Mouse (Mus musculus) liver, embryonic 16.5 days (tissue): ENCODE data around the gene Ski. TPM values are rescaled to one million over a fixed set of nuclear protein-coding genes. Genes with fewer than 3 reads are reported as not detected.
A peak's percentile ranks its signal among the peaks of the same experiment; 100 is the strongest.
"Not testable (repeated sequence)": the region's sequence is repeated elsewhere in the genome, so short reads cannot be mapped to it uniquely, and the experiment has no call there.

Source experiments
- ATAC-seq: fragments of 200-750 bp; cut with Nextera tagmentation; 2 replicates; pipeline ENCODE4 v1.8.0; 2017; ENCODE audit warnings: low read depth, mild to moderate bottlenecking, moderate number of reproducible peaks, moderate library complexity
- H3K27ac ChIP-seq: fragments of 300-500 bp; sonication (generic); 2 replicates; pipeline ENCODE4 v1.5.1; 2014; ENCODE audit warnings: mild to moderate bottlenecking, low read length
- H3K27me3 ChIP-seq: fragments of 300-500 bp; sonication (generic); 2 replicates; pipeline ENCODE4 v1.6.1; 2014; ENCODE audit warnings: low read depth, low read length, mixed read lengths; ENCODE audit not compliant: control insufficient read depth, insufficient read depth
- H3K36me3 ChIP-seq: fragments of 300-500 bp; sonication (generic); 2 replicates; pipeline ENCODE4 v1.6.1; 2014; ENCODE audit warnings: mild to moderate bottlenecking; ENCODE audit not compliant: control insufficient read depth, insufficient read depth
- H3K4me1 ChIP-seq: fragments of 300-500 bp; sonication (generic); 2 replicates; pipeline ENCODE4 v1.6.1; 2014; ENCODE audit warnings: low read depth, low read length, mixed read lengths; ENCODE audit not compliant: control insufficient read depth
- H3K4me2 ChIP-seq: fragments of 300-500 bp; sonication (generic); 2 replicates; pipeline ENCODE4 v1.6.1; 2014; ENCODE audit warnings: low read depth, low read length, mixed read lengths
- H3K4me3 ChIP-seq: fragments of 300-500 bp; sonication (generic); 2 replicates; pipeline ENCODE4 v1.5.1; 2014; ENCODE audit warnings: low read depth, mild to moderate bottlenecking, low read length
- H3K9ac ChIP-seq: fragments of 300-500 bp; sonication (generic); 2 replicates; pipeline ENCODE4 v1.6.1; 2014; ENCODE audit warnings: low read depth, low read length
- H3K9me3 ChIP-seq: fragments of 300-500 bp; sonication (generic); replicated peaks from 2 replicates; pipeline ENCODE4 v1.6.1; 2016; ENCODE audit warnings: low read length; ENCODE audit not compliant: control insufficient read depth
- WGBS: fragments of 180-500 bp; shearing (Covaris S2); extraction: QIAGEN DNeasy Blood & Tissue Kit; methylation state at CpG from one replicate; pipeline ENCODE4 v1.1.7; 2014; ENCODE audit not compliant: insufficient replicate concordance; 5-methylcytosine and 5-hydroxymethylcytosine counted together
- polyA plus RNA-seq: library from polyadenylated mRNA; unstranded; fragments of >200 nt; fragmentation: Nextera tagmentation; extraction: Ambion mirVana; gene quantifications from 2 replicates; pipeline ENCODE4 v1.2.1, GENCODE M21; 2015

Ski gene
- polyA plus RNA-seq, 1 experiment from 2014 or later, result 2.5 TPM

GRCm38 (mm10) chr4:155249648-155250351 lies 27.4 kb upstream of the Ski start, which contains the start of gene Faap20:
Faap20 (plus strand) TSS chr4:155249802.
- Histone ChIP-seq H3K9ac (peak within 1 kb of the TSS; percentile 62), H3K36me3 (no peaks in the 10 kb centered on the region), H3K4me2 (peak within 1 kb of the TSS; percentile 87), H3K27me3 (no peaks in the 10 kb centered on the region), H3K9me3 (no peaks in the 10 kb centered on the region), H3K4me3 (peak within 1 kb of the TSS; percentile 63), H3K27ac (peak within 1 kb of the TSS; percentile 87), H3K4me1 (peaks cover 11% of the 10 kb centered on the region; the same call in 1 of the 2 replicates)
- peak; percentile 79 for ATAC-seq
- under 1% methylated on average over 47 of the region's 58 CpGs for WGBS

DNA sequence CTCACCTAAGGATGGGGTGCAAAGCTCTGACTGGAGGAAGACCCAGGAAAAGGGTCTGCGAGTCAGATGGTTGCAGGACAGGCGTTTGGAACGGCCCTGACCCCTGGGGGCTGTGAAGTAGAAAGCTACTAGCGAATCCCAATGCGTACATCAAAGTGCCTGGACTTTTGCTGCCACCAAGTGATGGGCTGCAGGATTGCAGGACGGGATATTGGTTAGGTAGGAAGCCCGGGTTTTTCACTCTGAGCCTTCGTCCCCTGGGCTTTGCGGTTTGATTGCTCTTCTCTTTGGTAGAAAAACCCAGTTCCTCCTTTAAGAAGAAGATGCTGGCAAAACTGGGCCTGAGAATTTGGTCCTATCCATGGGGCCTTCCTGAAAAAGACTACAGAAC lies 26.9 kb upstream of the Ski start:
- 0% methylated on average over 9 of the region's 9 CpGs for WGBS
- no peaks in the 10 kb centered on the region for H3K27me3 ChIP-seq
- H3K4me3 ChIP-seq, result peak overlapping the region; percentile 63
- H3K4me1 ChIP-seq, result peaks cover 11% of the 10 kb centered on the region; the same call in 1 of the 2 replicates
- peak; percentile 64 for ATAC-seq
- peak overlapping the region; percentile 87 for H3K27ac ChIP-seq
- peak overlapping the region; percentile 62 for H3K9ac ChIP-seq
- no peaks in the 10 kb centered on the region for H3K36me3 ChIP-seq
- H3K4me2 ChIP-seq, result peak overlapping the region; percentile 87
- H3K9me3 ChIP-seq, result no peaks in the 10 kb centered on the region

DNA sequence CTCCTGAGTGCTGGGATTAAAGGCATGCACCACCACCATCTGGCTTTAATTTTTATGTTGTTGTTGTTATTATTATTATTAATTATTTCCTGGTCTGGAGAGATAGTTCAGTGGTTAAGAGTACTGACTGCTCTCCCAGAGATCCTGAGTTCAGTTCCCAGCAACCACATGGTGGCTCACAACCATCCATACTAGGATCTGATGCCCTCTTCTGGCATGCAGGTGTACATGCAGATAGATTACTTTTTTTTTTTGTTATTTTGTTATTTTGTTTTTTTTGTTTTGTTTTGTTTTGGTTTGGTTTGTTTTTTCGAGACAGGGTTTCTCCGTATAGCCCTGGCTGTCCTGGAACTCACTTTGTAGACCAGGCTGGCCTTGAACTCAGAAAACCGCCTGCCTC lies 25.7 kb upstream of the Ski start:
- not testable (repeated sequence) for H3K4me3 ChIP-seq, H3K36me3 ChIP-seq, H3K27ac ChIP-seq, ATAC-seq, H3K9ac ChIP-seq, H3K27me3 ChIP-seq, H3K9me3 ChIP-seq, H3K4me2 ChIP-seq
- WGBS, result 67% methylated on average over 3 of the region's 3 CpGs
- H3K4me1 ChIP-seq, result peaks cover 11% of the 10 kb centered on the region; the same call in 1 of the 2 replicates

DNA sequence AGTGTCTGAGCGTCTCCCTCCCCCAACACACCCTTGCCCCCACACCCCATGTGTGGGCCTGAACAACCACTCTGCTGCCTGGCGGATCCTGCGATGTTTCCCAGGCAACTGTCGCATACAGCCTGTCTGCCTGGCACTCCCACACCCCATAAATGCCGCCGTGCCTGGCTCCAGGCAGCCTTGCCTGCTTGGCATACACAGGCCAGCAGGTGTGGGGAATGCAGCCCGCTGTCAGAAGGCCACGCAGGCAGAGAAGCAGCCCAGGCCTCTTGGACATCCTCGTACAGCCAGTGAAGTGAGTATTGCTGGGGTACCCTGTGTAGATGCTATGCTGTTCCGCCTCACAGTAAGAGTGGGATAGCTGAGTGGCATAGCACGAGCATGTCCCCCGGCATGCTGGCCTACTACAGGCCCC lies 24.3 kb upstream of the Ski start:
- H3K9ac ChIP-seq, result no peak overlapping the region
- WGBS, result 74% methylated on average over 12 of the region's 12 CpGs
- no peak for ATAC-seq
- peaks cover 11% of the 10 kb centered on the region; the same call in 1 of the 2 replicates for H3K4me1 ChIP-seq
- H3K27ac ChIP-seq, result no peak overlapping the region
- H3K27me3 ChIP-seq, result no peaks in the 10 kb centered on the region
- H3K36me3 ChIP-seq, result no peaks in the 10 kb centered on the region
- no peaks in the 10 kb centered on the region for H3K9me3 ChIP-seq
- H3K4me3 ChIP-seq, result no peak overlapping the region
- no peak overlapping the region for H3K4me2 ChIP-seq

DNA sequence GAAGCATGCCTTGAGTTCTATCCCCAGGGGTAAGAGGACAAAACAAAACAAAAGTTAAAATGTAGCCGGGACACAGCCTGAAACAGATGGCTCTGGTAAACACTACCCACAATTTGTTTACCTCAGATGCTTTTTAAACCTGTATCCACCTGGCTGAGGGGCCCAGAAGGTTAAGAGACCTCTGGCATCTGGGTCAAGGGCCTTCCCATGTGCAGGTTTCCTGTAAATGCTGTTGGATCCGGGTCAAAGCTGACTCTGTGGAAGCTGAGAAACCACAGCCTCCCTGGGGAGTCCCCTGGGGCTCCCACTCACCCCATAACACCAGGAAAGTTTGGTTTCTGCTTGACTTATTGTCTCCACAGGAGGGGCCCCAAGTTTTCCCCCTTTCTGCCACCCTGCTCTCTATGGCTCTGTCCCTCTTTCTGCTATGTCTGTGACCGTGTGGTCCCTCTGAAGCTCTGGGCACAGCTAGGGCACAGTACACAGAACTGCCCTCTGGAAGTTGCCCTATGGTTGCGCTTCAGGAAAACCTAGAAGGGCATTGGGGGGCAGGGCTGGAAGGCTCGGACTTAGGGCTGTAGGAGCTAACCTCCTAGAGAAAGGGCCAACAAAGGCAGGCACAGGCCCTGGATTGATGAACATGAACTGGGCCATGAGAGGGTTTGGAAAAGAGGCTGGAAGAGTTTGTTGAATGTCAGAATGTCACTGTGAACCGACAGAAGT lies 23.5 kb upstream of the Ski start:
- H3K9ac ChIP-seq, result no peak overlapping the region
- WGBS, result 44% methylated on average over 6 of the region's 6 CpGs
- H3K4me3 ChIP-seq, result no peak overlapping the region
- H3K27me3 ChIP-seq, result no peaks in the 10 kb centered on the region
- no peaks in the 10 kb centered on the region for H3K9me3 ChIP-seq
- H3K27ac ChIP-seq, result no peak overlapping the region
- H3K4me2 ChIP-seq, result no peak overlapping the region
- ATAC-seq, result 0 out of 2 replicates have a peak, but pooled peaks have one; percentile 3
- H3K4me1 ChIP-seq, result peaks cover 11% of the 10 kb centered on the region; the same call in 1 of the 2 replicates
- H3K36me3 ChIP-seq, result no peaks in the 10 kb centered on the region

DNA sequence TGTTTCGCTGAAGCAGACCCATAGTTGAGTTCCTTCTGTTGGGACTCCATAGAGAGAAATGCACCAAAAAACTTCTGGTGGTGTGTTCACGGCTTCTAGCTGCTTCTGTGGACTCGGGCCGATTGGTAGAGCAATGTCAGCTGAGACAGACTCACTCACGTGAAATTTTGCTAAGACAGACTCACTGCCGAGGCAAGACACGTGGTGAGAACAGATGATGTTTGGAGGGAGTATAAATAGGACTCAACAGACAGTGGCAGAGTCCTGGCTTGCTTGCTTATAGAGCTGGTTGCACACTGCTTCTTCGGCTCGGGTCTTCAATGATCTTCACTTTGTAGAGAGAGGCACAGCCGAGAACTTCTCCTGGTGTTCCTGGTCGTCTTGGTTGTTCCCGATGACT lies 20.8 kb upstream of the Ski start:
- WGBS, result 64% methylated on average over 12 of the region's 12 CpGs
- H3K9me3 ChIP-seq, result no peaks in the 10 kb centered on the region
- no peaks in the 10 kb centered on the region for H3K27me3 ChIP-seq
- ATAC-seq, result no peak
- H3K4me2 ChIP-seq, result no peak overlapping the region
- H3K36me3 ChIP-seq, result no peaks in the 10 kb centered on the region
- no peak overlapping the region for H3K27ac ChIP-seq
- no peak overlapping the region for H3K4me3 ChIP-seq
- H3K9ac ChIP-seq, result no peak overlapping the region
- peaks cover 5% of the 10 kb centered on the region; the same call in 1 of the 2 replicates for H3K4me1 ChIP-seq

DNA sequence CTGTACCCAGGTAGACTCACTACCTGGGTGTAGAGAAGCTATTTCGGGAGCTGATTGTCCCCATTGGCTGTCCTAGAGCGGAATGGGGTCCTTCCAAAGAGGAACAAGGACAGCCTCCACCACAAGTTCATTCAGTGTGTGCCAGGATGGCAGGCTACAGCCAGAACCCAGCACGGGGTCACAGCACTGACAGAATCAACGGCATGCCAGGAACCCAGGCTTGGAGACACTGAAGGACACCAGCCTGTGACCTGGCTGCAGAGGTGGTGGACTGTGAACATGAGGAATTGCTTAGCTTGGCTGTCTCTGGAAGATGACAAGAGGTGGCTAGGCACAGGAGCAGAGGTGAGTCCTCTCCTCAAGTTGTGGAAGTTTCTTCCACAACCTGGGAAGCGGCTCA lies 19.9 kb upstream of the Ski start:
- Histone ChIP-seq H3K4me1 (peaks cover 8% of the 10 kb centered on the region), H3K9ac (no peak overlapping the region), H3K36me3 (no peaks in the 10 kb centered on the region), H3K27ac (no peak overlapping the region), H3K4me2 (no peak overlapping the region), H3K4me3 (no peak overlapping the region), H3K9me3 (no peaks in the 10 kb centered on the region), H3K27me3 (no peaks in the 10 kb centered on the region)
- 65% methylated on average over 5 of the region's 5 CpGs for whole genome bisulfite sequencing
- ATAC-seq, result no peak

- Histone ChIP-seq H3K36me3 (no peaks in the 10 kb centered on the region), H3K4me1 (peaks cover 8% of the 10 kb centered on the region), H3K4me3 (no peak overlapping the region), H3K4me2 (no peak overlapping the region), H3K9me3 (no peaks in the 10 kb centered on the region), H3K9ac (no peak overlapping the region), H3K27ac (no peak overlapping the region), H3K27me3 (no peaks in the 10 kb centered on the region)
- WGBS, result 60% methylated on average over 9 of the region's 9 CpGs
- no peak for ATAC-seq
These were observed 19.4 kb upstream of the Ski start for GRCm38 (mm10) chr4:155241789-155242188.

- H3K4me3 ChIP-seq, result no peak overlapping the region
- no peak for ATAC-seq
- no peak overlapping the region for H3K4me2 ChIP-seq
- H3K27me3 ChIP-seq, result no peaks in the 10 kb centered on the region
- H3K9ac ChIP-seq, result no peak overlapping the region
- H3K36me3 ChIP-seq, result no peaks in the 10 kb centered on the region
- peaks cover 17% of the 10 kb centered on the region for H3K4me1 ChIP-seq
- H3K9me3 ChIP-seq, result no peaks in the 10 kb centered on the region
- no peak overlapping the region for H3K27ac ChIP-seq
- 48% methylated on average over 6 of the region's 6 CpGs for WGBS
These were observed 17.1 kb upstream of the Ski start for GRCm38 (mm10) chr4:155239494-155239893.
